Mouse (Mus musculus): Measurements from ENCODE around the gene Dnah12.
A peak's percentile ranks its signal among the peaks of the same experiment; 100 is the strongest.

- TF ChIP-seq CTCF (IDR thresholded peaks at IDR 0.05; ENCODE audit: low read depth, low read length) (peak; percentile 62), POLR2A (IDR thresholded peaks at IDR 0.05; ENCODE audit: insufficient read depth, low read length) (no peak), EP300 (IDR thresholded peaks at IDR 0.05; ENCODE audit: insufficient read depth, low read depth, low read length) (peak; percentile 71; the same call in 1 of the 2 replicates)
Observed at GRCm38 (mm10) chr14:26867356-26867755, 174.3 kb downstream of the Dnah12 start.

Data from ES-Bruce4 (cell line).